Mouse (Mus musculus) bone marrow, adult 2 months (tissue): ENCODE data around the gene AU021092.

ENCODE experiments used
- CTCF ChIP-seq: fragments of 200-500 bp; IDR thresholded peaks from 2 replicates; pipeline ENCODE4 v1.5.1; 2011; ENCODE audit warnings: low read length, control low read depth; ENCODE audit not compliant: control insufficient read depth, insufficient read depth
- POLR2A ChIP-seq: fragments of 200-500 bp; IDR thresholded peaks from 2 replicates; pipeline ENCODE4 v1.6.1; 2011; ENCODE audit warnings: low read depth, mild to moderate bottlenecking, control low read depth, low read length, borderline replicate concordance; ENCODE audit not compliant: control insufficient read depth

DNA sequence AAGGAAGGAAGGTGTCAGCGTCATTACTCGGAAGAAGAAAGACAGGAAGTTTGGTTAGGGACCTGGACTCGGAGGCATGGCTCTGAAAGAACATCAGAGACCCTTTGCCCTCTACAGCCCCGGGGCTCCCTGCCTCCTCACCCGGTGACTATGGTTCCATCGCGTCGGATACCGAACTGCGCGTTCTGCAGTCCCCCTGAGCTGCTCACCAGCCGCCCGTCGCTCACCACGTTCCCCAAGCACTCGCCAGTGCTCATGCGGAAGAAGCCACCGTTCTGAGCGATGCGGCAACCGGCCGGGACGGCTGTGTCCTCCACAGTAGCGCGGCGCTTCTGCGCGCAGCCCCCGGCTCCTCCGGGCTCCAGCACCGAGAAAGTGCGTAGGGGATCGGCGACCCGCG lies 18.9 kb downstream of the AU021092 start:
- no peak for TF ChIP-seq CTCF
- peak; percentile 31; the same call in 1 of the 2 replicates for TF ChIP-seq POLR2A
